Mouse (Mus musculus) Patski (cell line): ENCODE measurements around the gene Wdr18. TPM values are rescaled to one million over a fixed set of nuclear protein-coding genes. Genes with fewer than 3 reads are reported as not detected.

Experiments used
- ATAC-seq: fragments of 100-300 bp; one replicate; pipeline ENCODE4 v1.8.0; 2021
- CTCF ChIA-PET: fragments of 350-600 bp; sonication (Branson Sonifier 250); formaldehyde crosslinking; loops from one replicate; lab custom pipeline; 2022; ENCODE audit warnings: inconsistent platforms; lab: Charles Lee
- POLR2A ChIA-PET: fragments of 350-600 bp; sonication (Branson Sonifier 250); formaldehyde crosslinking; loops from one replicate; lab custom pipeline; 2022; ENCODE audit warnings: antibody characterized with exemption, inconsistent platforms; lab: Charles Lee
- DNase-seq: peaks from one replicate; pipeline ENCODE4 v3.0.0-alpha.2; 2011; ENCODE audit warnings: low read depth, low spot score
- H3K27me3 ChIP-seq: fragments of 371-371 bp; one replicate; pipeline ENCODE4 v1.5.1; 2021
- CTCF ChIP-seq: fragments of 100-300 bp; IDR thresholded peaks from one replicate; pipeline ENCODE4 v1.5.1; 2021
- in situ Hi-C: fragments of 300-500 bp; cut with MboI; formaldehyde crosslinking; loops from 3 replicates; pipeline ENCODE4 v1.11.1; 2018; ENCODE audit warnings: low pct_unique_long_range_greater_than_20kb, mixed read lengths
- polyA plus RNA-seq: library from polyadenylated mRNA; unstranded; gene quantifications from one replicate; pipeline ENCODE4 v1.2.3, GENCODE M21; 2021

Gene Wdr18
- polyA plus RNA-seq, 1 experiment from 2014 or later, result 45.4 TPM

GRCm38 (mm10) chr10:79918231-79919078, 41.5 kb upstream of the Wdr18 start:
- DNase-seq, result no peak
- ChIA-PET POLR2A (no interaction called here), CTCF (no interaction called here)
- ATAC-seq, result no peak
- H3K27me3 ChIP-seq, result no peaks in the 10 kb centered on the region
- TF ChIP-seq CTCF, result no peak
- in situ Hi-C loops, result no loop called here

GRCm38 (mm10) chr10:79919251-79919849, 40.6 kb upstream of the Wdr18 start:
- TF ChIP-seq CTCF, result no peak
- POLR2A ChIA-PET, result no interaction called here
- H3K27me3 ChIP-seq, result no peaks in the 10 kb centered on the region
- DNase-seq (no peak), ATAC-seq (no peak)
- in situ Hi-C loops, result no loop called here
- CTCF ChIA-PET, result no interaction called here

DNA sequence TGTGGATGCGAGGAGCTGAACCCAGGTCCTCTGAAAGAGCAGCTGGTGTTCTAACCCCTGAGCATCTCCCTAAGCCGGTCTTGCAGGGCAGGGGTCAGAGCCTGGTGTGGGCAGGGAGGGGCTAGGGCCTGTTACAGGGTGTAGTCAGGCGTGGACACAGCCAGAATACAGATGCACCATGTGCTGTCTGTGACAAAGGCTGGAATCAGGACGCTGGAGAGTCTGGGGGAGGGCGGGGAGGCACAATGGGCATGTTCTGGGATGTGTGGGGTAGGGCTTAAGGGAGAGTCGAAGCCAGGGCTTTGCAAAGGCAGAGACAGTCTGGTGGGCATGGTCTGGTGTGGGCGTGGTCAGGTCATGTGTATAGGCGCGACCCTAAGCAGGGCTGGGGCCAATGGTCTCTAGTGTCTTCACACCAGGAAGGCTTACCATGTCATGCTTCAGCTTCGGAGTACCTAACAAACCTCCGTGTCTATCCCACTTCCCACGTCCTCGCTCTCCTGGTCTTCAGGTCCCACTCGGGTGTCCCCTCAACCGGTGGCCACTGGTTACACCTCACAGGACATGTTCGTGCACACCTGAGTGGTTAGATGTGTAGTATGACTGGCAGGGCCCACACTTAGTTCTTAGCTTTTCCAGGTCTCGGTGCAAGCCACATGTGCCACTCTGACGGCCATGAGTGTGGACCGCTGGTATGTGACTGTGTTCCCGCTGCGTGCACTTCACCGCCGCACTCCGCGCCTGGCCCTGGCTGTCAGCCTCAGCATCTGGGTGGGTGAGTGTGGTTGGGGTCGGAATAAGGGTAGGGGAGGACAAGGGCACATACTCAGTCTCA, 39.7 kb upstream of the Wdr18 start:
- no peaks in the 10 kb centered on the region for H3K27me3 ChIP-seq
- no peak for TF ChIP-seq CTCF
- ChIA-PET CTCF (no interaction called here), POLR2A (no interaction called here)
- in situ Hi-C loops, result loop anchor here (5.0 kb wide), 3 partner anchors 37 to 88 kb away; no protein-coding TSS in a partner anchor
- no peak for DNase-seq
- ATAC-seq, result no peak

- no peaks in the 10 kb centered on the region for H3K27me3 ChIP-seq
- TF ChIP-seq CTCF, result no peak
- ChIA-PET POLR2A (no interaction called here), CTCF (interaction anchor here (0.6 kb wide), 1 partner anchor 11 kb away, joined by 3 read pairs; no protein-coding TSS in a partner anchor)
- DNase-seq (no peak), ATAC-seq (no peak)
- in situ Hi-C loops, result loop anchor here (5.0 kb wide), 3 partner anchors 36 to 89 kb away; no protein-coding TSS in a partner anchor
Observed at GRCm38 (mm10) chr10:79920958-79921535, 38.9 kb upstream of the Wdr18 start, which contains the start of gene R3hdm4. Gene R3hdm4, minus strand, starts transcription at chr10:79921208.

DNA sequence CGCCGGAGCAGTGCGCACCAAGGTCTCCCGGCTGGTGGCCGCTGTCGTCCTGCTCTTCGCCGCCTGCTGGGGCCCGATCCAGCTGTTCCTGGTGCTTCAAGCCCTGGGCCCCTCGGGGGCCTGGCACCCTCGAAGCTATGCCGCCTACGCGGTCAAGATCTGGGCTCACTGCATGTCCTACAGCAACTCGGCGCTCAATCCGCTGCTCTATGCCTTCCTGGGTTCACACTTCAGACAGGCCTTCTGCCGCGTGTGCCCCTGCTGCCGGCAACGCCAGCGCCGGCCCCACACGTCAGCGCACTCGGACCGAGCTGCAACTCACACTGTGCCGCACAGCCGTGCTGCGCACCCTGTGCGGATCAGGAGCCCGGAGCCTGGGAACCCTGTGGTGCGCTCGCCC, 38.4 kb upstream of the Wdr18 start:
- POLR2A ChIA-PET, result no interaction called here
- in situ Hi-C loops, result loop anchor here (5.0 kb wide), 3 partner anchors 36 to 89 kb away; no protein-coding TSS in a partner anchor
- DNase-seq (no peak), ATAC-seq (no peak)
- no peaks in the 10 kb centered on the region for H3K27me3 ChIP-seq
- no peak for TF ChIP-seq CTCF
- CTCF ChIA-PET, result interaction anchor here (0.6 kb wide), 1 partner anchor 11 kb away, joined by 3 read pairs; no protein-coding TSS in a partner anchor

- ATAC-seq (no peak), DNase-seq (no peak)
- H3K27me3 ChIP-seq, result no peaks in the 10 kb centered on the region
- POLR2A ChIA-PET, result interaction anchor here (0.6 to 1.4 kb wide), 5 partner anchors 11 to 33 kb away, joined by 3 to 6 read pairs (median 4); no protein-coding TSS in a partner anchor
- CTCF ChIA-PET, result interaction anchor here (0.6 to 4.9 kb wide), 17 partner anchors 12 to 157 kb away, joined by 3 to 42 read pairs (median 5); partner anchors contain the start of genes Gm26602, Med16 and Wdr18
- TF ChIP-seq CTCF, result no peak
- in situ Hi-C loops, result loop anchor here (5.0 kb wide), 3 partner anchors 32 to 93 kb away; no protein-coding TSS in a partner anchor
Observed at GRCm38 (mm10) chr10:79924998-79925784, 34.8 kb upstream of the Wdr18 start.

GRCm38 (mm10) chr10:79925785-79926490, 34.0 kb upstream of the Wdr18 start:
- no peak for TF ChIP-seq CTCF
- no peaks in the 10 kb centered on the region for H3K27me3 ChIP-seq
- CTCF ChIA-PET, result interaction anchor here (0.7 to 4.9 kb wide), 15 partner anchors 11 to 157 kb away, joined by 3 to 42 read pairs (median 5); partner anchors contain the start of genes Gm26602, Med16 and Wdr18
- ATAC-seq (no peak), DNase-seq (no peak)
- in situ Hi-C loops, result no loop called here
- POLR2A ChIA-PET, result interaction anchor here (0.7 to 2.2 kb wide), 5 partner anchors 25 to 34 kb away, joined by 3 to 8 read pairs (median 5); no protein-coding TSS in a partner anchor

DNA sequence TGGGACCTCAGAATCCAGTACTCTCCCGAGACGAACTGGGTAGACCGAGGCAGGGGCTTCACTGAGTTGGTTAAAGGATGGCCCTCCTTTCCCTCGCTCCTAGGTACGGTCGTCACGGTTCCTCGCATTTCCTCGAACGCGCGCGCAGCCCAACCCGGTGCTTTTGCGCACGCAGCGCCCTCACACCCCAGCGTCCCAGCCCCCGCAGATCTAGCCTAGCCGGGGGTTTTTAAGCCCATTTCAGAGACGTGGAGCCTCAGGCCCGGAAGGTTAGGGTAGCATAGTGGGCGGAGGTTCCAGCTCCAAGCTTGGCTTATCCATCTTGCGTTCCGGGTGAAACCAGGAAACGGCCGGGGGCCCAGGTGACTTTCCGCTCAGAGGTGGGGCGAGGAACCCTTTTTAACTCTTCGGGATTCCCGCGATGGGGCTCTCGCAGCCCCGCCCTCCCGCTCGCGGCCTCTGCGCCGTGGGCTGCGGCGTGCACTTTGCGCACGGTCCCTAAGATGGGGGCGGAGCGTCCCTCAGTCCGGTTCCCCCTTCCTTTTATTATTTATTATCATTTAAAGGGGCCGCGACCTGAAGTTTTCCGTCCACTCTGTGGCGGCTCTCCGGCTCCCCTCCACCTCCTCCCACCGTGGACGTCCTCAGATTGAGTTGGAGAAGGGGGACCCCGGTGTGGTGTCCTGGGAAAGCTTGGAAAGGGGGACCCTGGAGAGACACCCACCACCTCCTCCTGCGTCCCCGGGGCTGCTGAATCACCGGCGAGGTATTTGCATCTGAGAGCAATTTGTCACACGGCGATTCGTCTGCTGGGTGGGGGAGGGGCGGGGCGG, 33.2 kb upstream of the Wdr18 start, which contains the start of gene Arid3a:
TSS of gene Arid3a (plus strand) at position 553 of the 833 bp plus-strand sequence.
- POLR2A ChIA-PET, result interaction anchor here (1.4 to 2.2 kb wide), 5 partner anchors 13 to 31 kb away, joined by 5 to 10 read pairs (median 6); no protein-coding TSS in a partner anchor
- peak; percentile 59 for DNase-seq
- in situ Hi-C loops, result no loop called here

More for the DNA sequence above, 33.2 kb upstream of the Wdr18 start, which contains the start of gene Arid3a:
- peak; percentile 46 for ATAC-seq
- TF ChIP-seq CTCF, result no peak
- no peaks in the 10 kb centered on the region for H3K27me3 ChIP-seq
- CTCF ChIA-PET, result interaction anchor here (1.0 to 4.9 kb wide), 6 partner anchors 23 to 92 kb away, joined by 4 to 42 read pairs (median 9); partner anchors contain the start of gene Wdr18
